Mouse (Mus musculus): ENCODE results near the gene Lrch1. TPM values are rescaled to one million over a fixed set of nuclear protein-coding genes. Genes with fewer than 3 reads are reported as not detected.

Lrch1 gene
- polyA plus RNA-seq, 1 experiment from 2014 or later: 15.4 TPM

DNA sequence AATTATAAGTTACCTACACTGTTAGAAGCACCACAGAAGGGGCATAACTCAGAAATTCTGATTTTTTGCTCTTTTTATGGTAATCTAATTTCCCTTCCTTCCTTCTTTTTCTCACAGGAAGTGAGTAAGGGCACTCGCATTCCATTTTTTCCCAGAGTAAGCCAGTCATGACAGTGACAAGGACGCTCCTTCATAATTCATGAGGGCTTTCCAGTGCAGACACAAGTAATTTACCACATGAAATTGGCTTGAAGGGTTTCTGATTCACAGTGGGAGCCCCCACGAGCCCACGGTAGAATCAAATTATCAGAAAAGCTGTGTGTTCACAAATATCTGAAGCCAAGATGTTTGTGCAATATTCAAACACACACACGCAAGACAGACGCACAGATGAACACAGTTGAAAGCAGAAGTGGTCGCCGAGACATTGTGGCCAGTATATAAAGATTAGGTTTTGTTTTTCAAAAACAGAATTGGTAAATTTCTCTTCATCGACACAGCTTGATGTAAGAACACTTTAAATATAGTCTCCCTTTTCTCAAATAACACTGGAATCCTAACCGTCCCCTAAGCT, 173.5 kb downstream of the Lrch1 start:
- H3K9ac ChIP-seq (ENCODE audit: low read depth, low read length): no peak overlapping the region
- no peaks in the 10 kb centered on the region for H3K4me1 ChIP-seq (ENCODE audit: control insufficient read depth, insufficient read depth, low read depth, low read length)
- ATAC-seq: no peak
- 62% methylated on average over 10 of the region's 10 CpGs for WGBS
- no peak overlapping the region for H3K4me2 ChIP-seq (ENCODE audit: low read length)
- H3K36me3 ChIP-seq (ENCODE audit: control insufficient read depth, insufficient read depth, low read length): peaks cover 19% of the 10 kb centered on the region
- H3K9me3 ChIP-seq (ENCODE audit: control insufficient read depth, low read length): peaks cover 5% of the 10 kb centered on the region; the same call in 1 of the 2 replicates
- no peaks in the 10 kb centered on the region for H3K27me3 ChIP-seq (replicated peaks; ENCODE audit: control insufficient read depth, insufficient read depth, low read length)
- H3K4me3 ChIP-seq (ENCODE audit: low read length): no peak overlapping the region
- H3K27ac ChIP-seq (ENCODE audit: low read depth, low read length): no peak overlapping the region

DNA sequence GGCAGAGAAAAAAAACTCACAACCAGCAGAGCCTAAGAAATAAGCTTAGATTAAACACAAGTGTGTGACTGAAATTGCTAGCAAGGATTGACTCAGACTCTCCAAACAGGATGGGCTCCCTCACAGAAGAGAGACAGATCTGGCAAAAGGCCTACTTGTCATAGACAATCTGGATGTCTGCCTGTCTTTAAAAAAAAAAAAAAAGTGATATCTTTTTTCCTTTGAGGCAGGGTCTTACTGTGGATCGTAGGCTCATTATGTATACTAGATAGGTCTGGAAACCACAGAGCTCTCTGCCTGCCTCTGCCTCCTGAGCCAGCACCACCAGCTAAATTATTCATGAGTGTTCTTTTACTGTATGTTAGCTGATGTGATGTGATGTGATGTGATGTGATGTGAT, 179.8 kb downstream of the Lrch1 start:
- Histone ChIP-seq H3K27me3 (replicated peaks; ENCODE audit: control insufficient read depth, insufficient read depth, low read length) (no peaks in the 10 kb centered on the region), H3K4me1 (ENCODE audit: control insufficient read depth, insufficient read depth, low read depth, low read length) (no peaks in the 10 kb centered on the region), H3K27ac (ENCODE audit: low read depth, low read length) (no peak overlapping the region), H3K9ac (ENCODE audit: low read depth, low read length) (no peak overlapping the region), H3K4me3 (ENCODE audit: low read length) (no peak overlapping the region), H3K36me3 (ENCODE audit: control insufficient read depth, insufficient read depth, low read length) (peaks cover 22% of the 10 kb centered on the region), H3K4me2 (ENCODE audit: low read length) (no peak overlapping the region), H3K9me3 (ENCODE audit: control insufficient read depth, low read length) (peaks cover 5% of the 10 kb centered on the region; the same call in 1 of the 2 replicates)
- no peak for ATAC-seq
- WGBS: 36% methylated on average over 1 of the region's 1 CpGs

DNA sequence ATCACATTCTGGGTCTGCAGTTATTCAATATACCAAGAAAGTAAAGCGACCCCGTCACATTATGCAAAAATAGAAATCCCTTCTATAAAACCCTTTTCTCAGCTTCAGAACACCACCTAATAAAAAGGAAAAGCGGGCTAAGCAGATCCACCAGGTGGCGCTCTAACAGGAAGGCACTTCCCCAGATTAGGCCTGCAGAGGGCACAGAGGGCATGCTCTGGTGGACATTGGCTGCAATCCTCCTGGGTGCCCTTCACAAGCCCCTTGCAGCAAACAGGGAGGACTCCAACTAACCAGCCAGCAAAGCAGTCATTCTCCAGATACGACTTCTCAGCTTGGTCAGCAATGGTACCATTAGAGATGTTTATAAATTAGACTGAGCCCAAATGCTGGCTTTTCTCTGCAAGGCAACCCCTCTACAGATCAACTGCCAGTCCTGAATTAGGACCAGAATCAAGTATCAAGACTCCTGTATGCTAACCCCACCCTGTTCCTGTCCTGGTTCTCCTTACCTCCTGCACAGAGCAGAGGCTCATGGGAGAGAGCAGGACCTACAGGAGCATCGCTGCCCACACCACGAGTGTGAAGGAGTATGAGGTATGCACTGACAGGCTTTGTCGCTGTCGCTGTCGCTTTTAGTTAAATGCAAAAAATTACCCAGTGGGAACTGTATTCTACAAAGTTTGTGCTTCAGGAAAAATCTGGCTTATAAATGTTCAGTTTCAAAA, 183.3 kb downstream of the Lrch1 start:
- Histone ChIP-seq H3K9ac (ENCODE audit: low read depth, low read length) (no peak overlapping the region), H3K4me2 (ENCODE audit: low read length) (no peak overlapping the region), H3K27ac (ENCODE audit: low read depth, low read length) (no peak overlapping the region), H3K27me3 (replicated peaks; ENCODE audit: control insufficient read depth, insufficient read depth, low read length) (no peaks in the 10 kb centered on the region), H3K4me3 (ENCODE audit: low read length) (no peak overlapping the region), H3K9me3 (ENCODE audit: control insufficient read depth, low read length) (no peaks in the 10 kb centered on the region), H3K36me3 (ENCODE audit: control insufficient read depth, insufficient read depth, low read length) (peaks cover 5% of the 10 kb centered on the region), H3K4me1 (ENCODE audit: control insufficient read depth, insufficient read depth, low read depth, low read length) (no peaks in the 10 kb centered on the region)
- 54% methylated on average over 10 of the region's 10 CpGs for WGBS
- 0 out of 2 replicates have a peak, but pooled peaks have one; percentile 34 for ATAC-seq

DNA sequence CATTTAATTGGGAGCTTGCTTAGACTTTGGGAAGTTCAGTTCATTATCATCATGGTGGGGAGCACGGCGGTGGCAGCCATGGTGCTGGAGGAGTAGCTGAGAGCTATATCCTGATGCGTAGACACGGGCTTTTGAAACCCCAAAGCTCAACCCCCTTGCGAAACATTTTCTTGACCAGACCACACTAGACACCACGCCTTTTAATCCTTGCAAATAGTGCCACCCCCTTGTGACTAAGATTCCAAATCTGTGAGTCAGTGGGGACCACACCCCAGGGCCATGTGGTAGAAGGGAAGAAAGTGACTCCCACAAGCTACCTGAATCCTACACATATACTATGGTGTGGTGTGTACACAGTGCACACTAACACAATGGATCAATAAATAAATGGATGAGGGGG, 210.8 kb downstream of the Lrch1 start:
- no peak for ATAC-seq
- no peak overlapping the region for H3K27ac ChIP-seq (ENCODE audit: low read depth, low read length)
- no peak overlapping the region for H3K9ac ChIP-seq (ENCODE audit: low read depth, low read length)
- H3K36me3 ChIP-seq (ENCODE audit: control insufficient read depth, insufficient read depth, low read length): peaks cover 22% of the 10 kb centered on the region
- H3K4me1 ChIP-seq (ENCODE audit: control insufficient read depth, insufficient read depth, low read depth, low read length): peaks cover 8% of the 10 kb centered on the region
- WGBS: 96% methylated on average over 6 of the region's 6 CpGs
- no peaks in the 10 kb centered on the region for H3K27me3 ChIP-seq (replicated peaks; ENCODE audit: control insufficient read depth, insufficient read depth, low read length)
- H3K4me2 ChIP-seq (ENCODE audit: low read length): no peak overlapping the region
- no peak overlapping the region for H3K4me3 ChIP-seq (ENCODE audit: low read length)
- no peaks in the 10 kb centered on the region for H3K9me3 ChIP-seq (ENCODE audit: control insufficient read depth, low read length)

DNA sequence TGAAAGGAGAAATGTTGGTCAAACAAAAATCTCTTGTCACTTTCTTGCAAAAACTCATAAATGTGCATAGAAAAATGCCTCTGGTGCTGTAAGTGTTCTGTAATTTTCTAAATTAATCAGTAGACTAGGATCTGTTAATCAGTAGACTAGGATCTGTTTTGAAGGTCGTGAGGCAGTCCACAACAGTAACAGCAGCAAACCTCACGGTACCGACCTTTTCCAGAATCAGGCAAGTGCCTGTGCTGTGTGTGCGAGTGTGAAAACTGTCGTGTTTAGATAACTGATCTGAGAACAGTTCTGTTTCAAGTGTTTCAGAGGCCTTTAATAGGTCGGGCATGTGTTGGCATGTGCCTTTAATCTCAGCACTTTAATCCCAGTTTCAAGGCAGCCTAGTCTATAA, 212.2 kb downstream of the Lrch1 start:
- Histone ChIP-seq H3K9ac (ENCODE audit: low read depth, low read length) (no peak overlapping the region), H3K27ac (ENCODE audit: low read depth, low read length) (no peak overlapping the region), H3K9me3 (ENCODE audit: control insufficient read depth, low read length) (no peaks in the 10 kb centered on the region), H3K36me3 (ENCODE audit: control insufficient read depth, insufficient read depth, low read length) (peaks cover 14% of the 10 kb centered on the region), H3K4me2 (ENCODE audit: low read length) (no peak overlapping the region), H3K4me3 (ENCODE audit: low read length) (no peak overlapping the region), H3K27me3 (replicated peaks; ENCODE audit: control insufficient read depth, insufficient read depth, low read length) (no peaks in the 10 kb centered on the region), H3K4me1 (ENCODE audit: control insufficient read depth, insufficient read depth, low read depth, low read length) (peaks cover 8% of the 10 kb centered on the region)
- ATAC-seq: no peak
- WGBS: 89% methylated on average over 6 of the region's 6 CpGs

DNA sequence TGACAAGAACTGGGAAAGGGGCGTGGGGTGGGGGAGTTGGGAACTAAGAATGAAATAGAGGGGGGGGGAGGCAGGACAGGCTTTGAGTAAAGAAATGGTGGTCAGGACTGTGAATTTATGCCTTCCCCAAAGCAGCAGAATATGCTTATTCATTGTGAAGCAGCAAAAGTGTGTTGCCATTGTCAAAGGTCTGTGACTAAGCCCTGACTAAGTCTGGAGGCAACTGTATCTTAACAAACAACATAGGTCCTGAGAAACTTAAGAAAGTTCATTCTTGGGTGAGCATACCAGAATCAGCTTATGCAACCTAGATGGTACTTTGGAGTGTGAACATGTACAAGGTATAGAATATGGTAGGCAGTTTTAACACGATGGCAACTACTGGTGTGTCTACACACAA, 214.3 kb downstream of the Lrch1 start:
- H3K4me1 ChIP-seq (ENCODE audit: control insufficient read depth, insufficient read depth, low read depth, low read length): peaks cover 8% of the 10 kb centered on the region
- H3K27me3 ChIP-seq (replicated peaks; ENCODE audit: control insufficient read depth, insufficient read depth, low read length): no peaks in the 10 kb centered on the region
- H3K36me3 ChIP-seq (ENCODE audit: control insufficient read depth, insufficient read depth, low read length): 0 out of 2 replicates have a peak, but pooled peaks cover 2% of the 10 kb centered on the region
- H3K4me3 ChIP-seq (ENCODE audit: low read length): no peak overlapping the region
- peak overlapping the region; percentile 82 for H3K4me2 ChIP-seq (ENCODE audit: low read length)
- ATAC-seq: no peak
- H3K9me3 ChIP-seq (ENCODE audit: control insufficient read depth, low read length): no peaks in the 10 kb centered on the region
- no peak overlapping the region for H3K9ac ChIP-seq (ENCODE audit: low read depth, low read length)
- WGBS: 58% methylated on average over 2 of the region's 2 CpGs
- H3K27ac ChIP-seq (ENCODE audit: low read depth, low read length): no peak overlapping the region

DNA sequence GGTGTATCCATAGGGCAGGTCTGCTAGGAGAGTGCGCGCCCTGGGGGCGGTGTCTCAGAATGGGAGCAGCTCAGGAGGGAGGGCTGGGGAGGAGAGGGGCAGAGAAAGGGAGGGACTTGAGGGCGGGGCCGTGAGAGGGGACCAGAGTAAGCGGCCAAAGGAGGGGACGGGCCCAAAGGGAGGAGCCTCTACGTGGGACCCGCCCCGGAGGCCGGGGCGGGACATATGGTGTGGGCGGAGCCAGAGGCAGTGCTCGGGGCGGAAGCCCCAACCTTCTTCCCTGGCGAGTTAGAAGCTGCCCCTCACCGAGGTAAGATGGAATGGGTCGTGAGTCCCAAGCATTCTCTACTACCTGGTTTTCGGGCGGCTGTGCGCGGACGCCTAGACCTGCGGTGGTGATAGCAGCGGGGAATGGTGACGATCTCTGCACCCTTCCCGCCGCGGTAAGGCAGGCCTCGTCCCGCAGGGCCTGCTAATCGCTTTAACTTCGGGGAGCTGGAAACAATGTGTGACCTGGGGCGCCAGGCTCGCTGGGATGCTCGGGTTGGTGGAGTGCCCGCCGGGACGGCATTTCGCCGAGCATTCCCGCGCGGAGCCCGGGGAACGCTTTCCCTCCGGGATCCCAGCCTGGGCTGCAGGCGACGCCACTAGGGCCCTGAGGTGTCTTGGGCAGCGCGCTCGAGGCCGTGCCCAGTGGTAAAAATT, 215.4 kb downstream of the Lrch1 start, which contains the start of gene Esd:
Esd (plus strand) TSS at position 219 of the 705 bp plus-strand sequence.
- Histone ChIP-seq H3K4me1 (ENCODE audit: control insufficient read depth, insufficient read depth, low read depth, low read length) (peaks cover 8% of the 10 kb centered on the region), H3K4me2 (ENCODE audit: low read length) (peak within 1 kb of the TSS; percentile 82), H3K27ac (ENCODE audit: low read depth, low read length) (peak within 1 kb of the TSS; percentile 74), H3K9me3 (ENCODE audit: control insufficient read depth, low read length) (no peaks in the 10 kb centered on the region), H3K4me3 (ENCODE audit: low read length) (peak within 1 kb of the TSS; percentile 90), H3K36me3 (ENCODE audit: control insufficient read depth, insufficient read depth, low read length) (0 out of 2 replicates have a peak, but pooled peaks cover 2% of the 10 kb centered on the region), H3K27me3 (replicated peaks; ENCODE audit: control insufficient read depth, insufficient read depth, low read length) (no peaks in the 10 kb centered on the region), H3K9ac (ENCODE audit: low read depth, low read length) (peak within 1 kb of the TSS; percentile 92)
- WGBS: under 1% methylated on average over 46 of the region's 53 CpGs
- peak; percentile 99 for ATAC-seq

DNA sequence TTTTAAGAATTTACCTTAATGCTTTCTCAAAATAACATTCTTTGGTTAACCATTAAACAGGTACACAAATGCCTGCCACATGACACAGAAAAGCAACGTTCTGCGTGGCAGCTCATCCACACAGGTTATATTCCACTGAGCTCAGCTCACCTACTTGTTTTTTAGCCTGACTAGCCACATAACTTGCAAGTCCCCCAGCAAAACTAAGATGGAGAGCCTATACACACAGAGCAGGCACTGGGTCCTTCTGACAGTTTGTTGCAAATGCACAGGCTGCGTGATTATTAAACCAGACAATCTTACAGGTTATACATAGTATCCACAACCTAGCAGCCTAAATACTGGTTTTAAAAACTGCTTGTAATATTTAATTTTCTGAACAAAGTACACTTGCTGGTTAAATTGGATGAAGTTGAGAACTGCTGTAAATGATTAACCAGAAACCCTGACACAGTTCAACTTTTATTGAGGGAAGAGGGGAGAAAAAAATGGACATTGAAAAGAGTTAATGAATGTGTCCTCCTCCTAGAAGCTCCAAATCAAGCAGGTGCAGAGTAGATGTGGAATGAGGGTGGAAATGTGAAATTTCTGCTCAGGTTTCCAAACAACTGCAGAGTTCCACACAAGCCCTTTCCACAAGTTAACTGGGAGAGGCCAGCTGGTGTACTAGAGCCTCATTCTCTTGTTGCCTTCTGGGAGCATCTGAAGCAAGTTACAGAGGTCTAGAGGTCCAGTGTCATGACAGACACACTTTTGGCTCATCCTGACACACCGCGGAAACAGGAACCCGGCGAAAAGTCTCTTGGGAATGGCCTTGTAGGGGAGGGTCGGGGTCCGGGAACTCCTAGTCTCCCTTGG, 216.2 kb downstream of the Lrch1 start:
- peaks cover 8% of the 10 kb centered on the region for H3K4me1 ChIP-seq (ENCODE audit: control insufficient read depth, insufficient read depth, low read depth, low read length)
- H3K27me3 ChIP-seq (replicated peaks; ENCODE audit: control insufficient read depth, insufficient read depth, low read length): no peaks in the 10 kb centered on the region
- no peaks in the 10 kb centered on the region for H3K9me3 ChIP-seq (ENCODE audit: control insufficient read depth, low read length)
- ATAC-seq: no peak
- H3K9ac ChIP-seq (ENCODE audit: low read depth, low read length): peak overlapping the region; percentile 92
- H3K36me3 ChIP-seq (ENCODE audit: control insufficient read depth, insufficient read depth, low read length): no peaks in the 10 kb centered on the region
- H3K4me3 ChIP-seq (ENCODE audit: low read length): peak overlapping the region; percentile 90
- H3K4me2 ChIP-seq (ENCODE audit: low read length): peak overlapping the region; percentile 82
- no peak overlapping the region for H3K27ac ChIP-seq (ENCODE audit: low read depth, low read length)
- 25% methylated on average over 9 of the region's 9 CpGs for WGBS

All from hindbrain, embryonic 16.5 days (tissue).